Mouse (Mus musculus) heart, adult 18-20 months (tissue): ENCODE data around the gene Pik3ap1. TPM values are rescaled to one million over a fixed set of nuclear protein-coding genes. Genes with fewer than 3 reads are reported as not detected.

Source experiments
- DNase-seq, 2 experiments: peaks; one replicate each; pipeline ENCODE4 v3.0.0; 2021 to 2022; ENCODE audit warnings: mixed read lengths in 1 of 2
- total RNA-seq, 2 experiments: library from RNA; stranded (reverse); gene quantifications; 2 replicates each; pipeline ENCODE4 v1.2.3; 2021

The Pik3ap1 gene
- total RNA-seq, 2 experiments from 2014 or later: 1.0 to 2.5 TPM

DNA sequence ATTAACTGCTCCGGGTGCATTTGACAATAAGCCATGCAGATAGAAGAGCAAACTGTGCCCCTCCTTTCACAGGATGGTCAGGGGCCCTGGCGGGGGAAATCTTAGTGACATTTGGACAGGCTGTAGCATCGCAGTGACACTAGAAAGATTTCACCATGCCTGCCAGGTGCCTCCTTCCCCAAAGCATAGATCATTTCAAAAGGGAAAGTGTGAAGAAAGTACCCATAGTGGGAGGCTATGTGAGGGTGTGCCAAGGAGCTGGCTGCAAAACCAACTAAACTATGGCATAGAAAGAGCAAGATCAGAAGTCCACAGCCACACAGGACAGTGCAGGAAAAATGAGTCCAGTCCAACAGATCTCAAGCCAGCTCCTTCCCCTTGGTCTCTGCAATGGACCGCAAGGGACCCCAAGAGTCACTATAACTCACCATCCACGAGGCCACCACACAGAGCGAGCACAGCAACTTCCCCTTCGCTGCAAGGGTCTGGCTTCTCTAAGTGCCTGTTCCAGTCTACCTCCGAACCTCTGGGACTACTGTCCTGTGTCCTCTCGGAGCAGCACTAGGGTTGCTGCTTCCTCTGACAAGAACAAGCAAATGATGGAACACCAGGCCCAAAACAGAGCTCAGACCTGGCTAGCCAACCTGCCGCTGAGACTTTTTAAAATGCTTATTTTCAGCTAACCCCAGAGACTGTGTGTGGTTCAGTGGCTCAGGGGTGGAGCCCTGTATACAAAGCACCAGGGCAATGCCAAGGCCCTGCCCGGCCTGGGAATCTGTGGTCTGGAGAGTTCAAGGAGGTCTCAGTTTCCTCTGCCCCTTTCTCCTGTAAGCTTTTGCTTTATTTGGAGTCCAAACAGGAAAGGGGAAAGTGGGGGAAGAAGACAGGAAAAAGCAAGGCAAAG lies 15.1 kb downstream of the Pik3ap1 start:
- no peak for DNase-seq

DNA sequence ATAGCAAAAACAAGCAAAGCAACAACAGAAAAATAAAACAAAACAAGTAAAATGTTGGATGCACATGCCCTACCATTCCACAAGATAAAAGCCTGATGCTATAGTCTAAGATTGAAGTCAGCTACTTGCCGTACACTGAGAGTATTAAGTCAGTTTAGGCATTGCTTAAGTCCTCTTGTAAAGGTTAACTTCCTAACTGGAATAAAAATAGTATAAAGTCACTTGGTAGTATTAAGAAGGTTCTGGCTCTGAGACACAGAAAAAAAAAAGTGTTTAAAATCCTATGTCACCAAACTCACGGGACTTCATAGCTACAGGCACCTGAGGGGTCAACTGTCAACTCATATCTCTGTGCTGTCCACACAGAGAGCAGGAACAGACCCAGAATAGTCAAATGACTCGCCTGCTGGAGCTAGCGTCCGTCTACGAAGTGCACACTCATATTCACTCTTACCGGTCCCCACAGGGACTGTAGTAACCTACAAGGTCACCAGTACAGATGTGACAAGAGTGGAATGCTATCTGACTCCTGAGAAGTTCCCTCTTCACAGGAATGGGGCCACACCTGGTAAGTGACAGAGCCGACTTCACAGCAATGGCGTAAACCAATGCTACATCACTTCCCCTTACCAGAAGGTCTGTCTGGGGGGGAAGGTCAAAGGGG lies 17.9 kb downstream of the Pik3ap1 start:
- no peak for DNase-seq

DNA sequence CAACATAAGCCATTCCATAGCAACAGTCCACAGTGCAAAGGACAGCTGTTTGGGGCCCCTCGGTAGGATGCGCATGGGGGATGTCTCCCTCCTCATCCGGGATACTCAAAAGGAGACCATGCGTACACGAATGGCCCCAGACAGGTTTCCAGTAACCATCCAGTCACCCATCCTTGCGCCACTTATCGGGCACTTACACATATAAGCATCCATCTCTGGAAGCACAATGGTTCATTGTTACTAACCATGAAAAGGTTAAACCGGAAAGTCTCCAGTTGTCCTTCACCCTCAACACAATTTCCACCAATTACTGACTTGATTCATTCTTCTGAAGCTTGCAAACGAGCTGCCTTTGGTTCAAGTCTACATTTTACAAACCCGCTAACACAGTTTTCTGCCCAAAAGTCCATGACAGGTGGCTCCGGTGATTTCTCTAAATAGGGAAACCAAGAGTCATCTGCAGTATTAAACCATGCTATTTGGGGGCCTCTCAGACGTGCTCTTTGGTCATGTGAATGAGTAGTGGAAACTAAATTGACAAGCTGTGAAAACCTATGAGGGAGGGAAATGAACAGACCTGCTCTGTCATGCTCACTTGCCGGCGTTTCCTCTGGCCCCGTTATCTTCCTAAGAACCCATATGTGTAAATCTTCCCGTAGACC lies 18.6 kb downstream of the Pik3ap1 start:
- no peak for DNase-seq

DNA sequence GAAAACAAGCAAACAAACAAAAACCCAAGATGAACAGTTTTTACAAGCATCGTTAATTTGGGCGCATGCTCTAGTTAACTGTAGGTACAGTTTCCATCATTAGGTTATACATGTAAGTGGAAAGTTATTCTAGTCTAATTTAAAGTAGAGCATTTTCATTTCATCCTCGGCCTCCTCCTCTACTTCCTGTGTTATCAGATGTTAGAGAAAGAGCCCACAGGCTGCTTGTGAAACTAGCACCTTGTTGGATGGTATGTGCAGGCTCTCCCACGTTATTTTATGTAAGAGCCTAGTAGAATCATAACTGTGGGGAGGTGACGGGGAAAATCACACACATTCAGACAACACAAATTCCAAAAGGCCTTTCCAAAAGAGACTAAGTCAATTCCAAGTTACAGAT lies 19.3 kb downstream of the Pik3ap1 start:
- no peak for DNase-seq

DNA sequence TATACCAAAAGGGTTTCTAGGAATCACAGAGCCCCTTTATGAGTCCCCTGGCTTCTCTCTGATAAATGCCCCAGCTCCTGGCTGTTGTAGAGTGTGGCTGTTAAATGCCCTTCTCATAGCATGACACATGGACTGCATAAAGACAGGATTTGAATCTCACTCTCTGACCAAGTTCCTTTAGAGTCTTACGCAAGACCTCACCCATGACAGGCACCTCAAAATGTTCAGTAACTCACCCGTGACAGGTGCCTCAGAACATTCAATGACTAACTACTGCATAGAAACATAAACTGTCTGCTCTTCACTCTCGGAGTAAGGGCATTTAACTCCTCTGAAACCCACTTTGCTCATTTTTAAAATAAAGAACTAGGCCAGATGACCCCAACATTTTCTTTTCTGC lies 20.4 kb downstream of the Pik3ap1 start:
- no peak for DNase-seq

DNA sequence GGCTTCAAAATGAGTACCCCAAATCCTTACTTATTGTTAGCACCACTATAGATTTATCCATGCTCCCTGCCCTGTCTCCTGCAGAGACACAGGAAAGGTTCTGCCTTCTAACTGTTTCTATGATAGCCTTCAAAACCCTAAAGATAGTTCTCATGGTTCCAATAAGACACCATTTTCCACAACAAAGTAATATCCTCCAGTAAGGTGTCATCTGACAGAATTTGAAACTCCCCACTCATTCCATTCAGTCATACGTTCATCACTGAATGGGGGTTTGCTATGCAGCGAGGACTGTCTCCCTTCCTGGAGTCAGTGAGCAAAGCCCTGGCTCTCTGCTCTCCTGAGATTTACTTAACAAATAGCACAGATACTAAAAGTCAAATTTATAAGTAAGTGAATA lies 21.9 kb downstream of the Pik3ap1 start:
- no peak for DNase-seq

DNA sequence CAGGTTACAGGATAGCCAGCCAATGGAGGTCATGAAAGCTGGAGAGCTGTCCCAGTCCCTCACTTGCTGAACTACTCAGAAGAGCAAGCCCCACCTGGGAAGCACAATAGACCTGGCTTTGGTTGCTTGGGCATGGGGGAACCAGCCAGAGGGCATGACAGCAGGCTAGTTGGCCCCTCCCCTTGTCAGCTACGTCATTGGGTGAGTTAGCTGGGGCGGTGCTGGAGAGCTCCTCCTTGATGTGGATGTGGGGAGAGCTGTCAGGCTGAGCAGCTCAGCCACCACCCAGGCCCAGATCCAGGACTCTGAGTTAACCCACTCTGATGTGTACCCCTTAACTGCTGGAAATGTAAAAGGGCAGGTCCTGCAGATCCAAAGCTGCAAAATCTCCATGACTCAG lies 24.4 kb downstream of the Pik3ap1 start:
- DNase-seq: no peak

DNA sequence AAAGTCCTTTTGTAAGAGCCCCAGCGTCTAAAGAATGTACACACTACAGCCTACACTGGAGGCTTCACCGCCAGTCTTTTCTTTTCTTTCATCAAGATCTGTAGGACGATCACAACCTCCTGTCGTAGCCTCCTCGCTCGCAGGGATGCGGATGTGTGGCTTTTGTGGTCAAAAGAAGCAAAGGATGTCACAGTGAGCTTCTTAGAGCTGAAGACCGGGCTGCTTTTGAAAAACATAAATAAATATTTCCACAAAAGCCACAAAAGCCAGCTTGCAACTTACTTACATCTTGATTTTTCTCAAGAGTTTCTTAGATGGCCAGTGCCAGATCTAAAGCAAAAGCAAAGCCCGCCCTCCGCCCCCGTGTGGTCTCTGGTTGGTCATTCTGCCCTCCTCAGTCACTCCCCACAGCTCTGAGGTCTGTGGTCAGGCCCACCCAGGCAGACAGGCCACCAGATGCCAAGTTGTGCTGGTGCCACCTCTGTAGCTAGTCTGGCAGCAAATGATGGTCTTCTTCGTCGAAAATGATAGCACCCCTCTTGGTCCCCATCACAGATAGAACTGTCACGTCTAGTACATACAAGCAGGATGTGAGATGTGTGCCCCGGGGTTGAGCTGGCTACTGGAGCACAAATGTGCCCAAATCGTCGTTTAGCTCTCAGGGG lies 30.5 kb downstream of the Pik3ap1 start:
- no peak for DNase-seq

DNA sequence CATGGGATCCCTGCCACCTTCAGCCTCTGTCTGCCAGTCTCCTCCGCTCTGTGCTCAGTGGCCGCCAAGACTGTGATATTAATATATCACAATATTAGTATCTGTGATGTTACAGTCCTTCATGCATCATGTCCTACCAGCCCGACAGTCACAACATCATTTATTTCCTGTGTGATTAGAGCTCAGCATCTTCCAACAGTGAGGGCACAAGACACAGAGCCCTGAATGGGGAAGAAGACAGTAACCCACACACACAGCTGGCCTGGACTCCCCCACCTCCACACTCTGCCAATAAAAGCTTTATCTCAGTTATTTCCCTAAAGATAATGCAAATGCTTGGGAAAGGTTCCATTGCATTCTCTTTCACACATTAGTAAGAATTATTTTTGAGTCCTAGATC lies 35.3 kb downstream of the Pik3ap1 start:
- no peak for DNase-seq

DNA sequence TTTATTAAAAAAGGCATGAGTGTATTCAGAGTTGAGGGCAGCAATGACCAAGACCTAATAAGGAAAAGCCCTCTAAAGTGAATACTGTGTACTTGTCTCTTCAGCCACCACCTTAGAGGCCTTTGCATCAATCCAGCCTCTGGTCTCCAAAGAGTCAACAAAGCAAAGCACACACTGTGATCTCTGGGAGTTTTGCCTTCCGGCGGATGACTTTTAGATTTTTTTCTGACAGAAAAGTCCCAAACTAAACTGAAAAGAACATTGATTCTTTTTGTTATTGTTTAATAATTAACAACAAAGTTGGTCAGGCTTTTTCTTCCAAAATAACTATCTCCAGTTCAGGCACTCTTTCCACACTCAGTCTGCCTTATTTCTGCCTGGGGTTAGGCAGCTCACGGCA lies 36.7 kb downstream of the Pik3ap1 start:
- no peak for DNase-seq

DNA sequence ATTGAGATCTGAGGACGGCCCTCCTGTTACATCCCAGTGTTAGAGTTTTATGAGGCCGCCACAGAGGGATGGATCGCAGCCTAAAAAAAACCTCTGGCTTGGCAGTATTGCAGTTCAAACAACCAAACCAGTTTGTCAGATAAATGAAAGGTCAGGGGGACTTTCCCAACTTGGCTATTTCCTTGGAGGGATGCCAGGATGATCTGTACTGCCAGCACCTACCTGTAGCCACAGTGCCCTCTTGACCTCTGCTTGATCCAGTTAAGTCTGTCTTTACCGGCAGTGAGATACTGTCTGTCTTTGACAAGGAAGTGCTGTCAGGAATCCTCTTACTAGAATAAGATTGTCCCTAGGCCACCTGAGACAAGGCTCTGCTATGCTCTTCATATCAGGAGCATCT lies 37.6 kb downstream of the Pik3ap1 start:
- no peak for DNase-seq

DNA sequence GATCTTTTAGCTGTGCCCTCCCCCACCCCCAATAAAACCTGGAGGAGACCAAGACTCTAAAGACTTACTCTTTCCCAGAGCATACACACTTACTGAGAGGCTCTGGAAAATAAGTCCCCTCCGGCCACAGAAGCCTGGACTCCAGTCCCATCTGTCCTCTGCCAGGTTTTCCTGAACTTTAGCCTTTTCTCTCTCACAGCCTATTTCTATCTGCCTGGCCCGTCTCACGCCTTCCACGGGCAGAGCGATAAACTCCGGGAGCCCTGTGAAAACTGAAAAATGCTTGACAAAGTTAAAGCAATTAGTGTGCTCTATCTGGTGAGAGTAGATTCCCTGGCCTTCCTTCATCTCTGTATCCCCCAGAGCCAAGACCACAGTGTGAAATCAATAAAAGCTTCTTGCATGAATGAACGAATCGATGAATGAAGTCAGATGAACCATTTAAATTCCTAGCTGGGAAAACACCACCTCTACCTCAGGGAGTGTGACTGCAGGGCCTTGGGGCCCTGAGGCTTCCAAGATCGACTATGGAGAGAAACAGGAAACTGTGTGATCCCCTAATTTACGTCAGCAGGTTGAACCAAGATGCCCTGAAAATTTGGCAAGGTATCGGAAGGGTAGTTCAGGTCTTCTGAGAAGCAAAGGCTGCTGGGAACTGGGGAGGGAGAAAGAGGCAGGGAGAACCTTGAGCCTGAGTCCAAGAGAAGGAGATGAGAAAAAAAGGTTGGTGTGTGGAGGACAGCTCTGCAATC lies 38.6 kb downstream of the Pik3ap1 start:
- no peak for DNase-seq

DNA sequence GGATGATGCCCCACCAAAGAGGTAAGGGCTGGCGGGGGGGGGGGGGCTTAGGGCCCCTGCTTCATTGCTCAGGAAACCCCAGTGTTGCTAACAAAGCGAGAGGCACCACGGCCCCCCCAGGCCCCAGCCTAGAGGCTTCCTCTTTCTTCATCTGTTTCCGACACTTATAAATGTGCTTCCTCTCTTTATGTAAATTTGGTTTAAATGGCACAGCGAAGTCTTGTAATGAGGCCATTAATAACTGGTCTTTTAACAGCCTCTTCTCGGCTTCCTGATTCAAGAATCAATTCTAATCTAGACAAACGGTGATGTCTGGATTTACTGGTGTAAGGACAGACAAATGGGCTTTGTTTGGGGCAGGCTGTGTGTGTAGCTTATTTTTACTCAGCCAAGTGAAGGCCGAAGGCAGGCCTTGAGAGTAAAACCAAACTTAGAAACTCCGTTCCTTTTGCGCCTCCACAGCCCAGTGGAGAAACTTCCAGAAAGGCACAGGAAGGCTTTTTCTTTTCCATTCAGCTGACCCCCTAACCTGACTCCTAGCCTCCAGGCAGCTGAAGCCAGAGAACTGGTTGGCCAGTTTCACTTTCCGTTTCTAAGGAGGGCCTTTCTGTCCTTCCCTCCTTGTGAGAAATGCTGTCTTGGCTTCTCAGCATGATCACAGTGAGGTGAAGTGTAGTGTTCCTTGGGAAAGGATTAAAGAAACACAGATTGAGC lies 39.7 kb downstream of the Pik3ap1 start:
- DNase-seq: peak; percentile 67 to 78

DNA sequence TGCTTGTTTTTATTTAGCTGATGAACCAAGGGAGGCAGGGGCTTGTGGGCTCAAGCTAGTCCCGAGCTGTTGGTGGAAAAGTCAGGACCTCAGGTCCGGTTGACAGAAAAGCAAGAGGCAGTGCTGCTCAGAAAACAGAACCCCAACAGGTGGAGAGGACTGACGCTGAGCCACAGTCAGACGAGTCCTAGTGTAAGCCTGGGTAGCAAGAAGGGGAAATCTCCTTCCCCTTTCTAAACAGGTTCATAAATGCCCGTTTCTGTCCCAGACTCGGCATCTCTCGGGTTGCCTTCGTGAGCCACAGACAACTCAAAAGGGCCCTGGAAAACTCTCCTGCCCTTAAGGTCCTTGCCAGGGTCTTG lies 40.3 kb downstream of the Pik3ap1 start:
- peak in 1 of 2 experiments; percentile 32 for DNase-seq

DNA sequence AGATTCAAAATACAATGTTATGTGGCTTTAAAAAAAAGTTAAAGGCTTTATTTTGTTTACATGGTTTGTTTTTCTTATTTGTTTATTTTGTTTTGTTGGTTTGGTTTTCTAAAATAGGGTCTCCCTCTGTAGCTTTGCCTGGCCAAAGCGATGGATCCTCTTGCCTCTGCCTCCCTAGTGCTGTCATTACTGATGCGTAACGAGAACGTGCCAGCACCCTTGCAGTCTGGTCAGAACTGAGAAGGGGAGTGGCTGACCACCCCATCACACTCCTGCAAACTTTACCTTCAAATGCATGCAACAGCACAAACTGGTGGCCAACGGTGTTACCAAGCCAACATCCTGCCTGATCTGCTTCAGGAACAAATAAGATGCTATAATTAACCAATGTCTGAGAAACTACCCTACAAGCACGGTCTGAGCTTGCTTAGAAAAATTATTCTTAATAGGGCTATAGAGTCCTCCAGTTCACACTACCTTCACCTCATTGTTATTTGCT lies 42.3 kb downstream of the Pik3ap1 start:
- DNase-seq: no peak

DNA sequence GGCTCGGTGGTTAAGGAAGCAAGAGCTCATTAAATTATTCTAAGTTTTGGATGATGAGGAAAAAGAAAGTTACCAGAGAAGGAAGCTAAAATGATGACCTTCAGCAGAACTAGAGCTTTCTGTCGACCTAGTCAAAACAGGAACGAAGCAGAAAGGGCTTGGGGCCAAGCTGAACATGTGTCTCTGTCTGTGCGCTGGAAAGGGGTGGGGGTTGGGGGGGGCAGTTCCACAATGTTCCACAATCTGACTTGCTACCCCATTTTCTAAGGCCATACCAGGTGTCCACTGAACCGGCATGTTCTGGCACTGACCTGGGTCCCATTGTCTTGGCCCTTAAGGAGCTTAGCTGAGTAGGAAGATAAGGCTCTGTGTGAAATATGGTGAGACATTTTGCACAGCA lies 43.2 kb downstream of the Pik3ap1 start:
- DNase-seq: peak in 1 of 2 experiments; percentile 61

DNA sequence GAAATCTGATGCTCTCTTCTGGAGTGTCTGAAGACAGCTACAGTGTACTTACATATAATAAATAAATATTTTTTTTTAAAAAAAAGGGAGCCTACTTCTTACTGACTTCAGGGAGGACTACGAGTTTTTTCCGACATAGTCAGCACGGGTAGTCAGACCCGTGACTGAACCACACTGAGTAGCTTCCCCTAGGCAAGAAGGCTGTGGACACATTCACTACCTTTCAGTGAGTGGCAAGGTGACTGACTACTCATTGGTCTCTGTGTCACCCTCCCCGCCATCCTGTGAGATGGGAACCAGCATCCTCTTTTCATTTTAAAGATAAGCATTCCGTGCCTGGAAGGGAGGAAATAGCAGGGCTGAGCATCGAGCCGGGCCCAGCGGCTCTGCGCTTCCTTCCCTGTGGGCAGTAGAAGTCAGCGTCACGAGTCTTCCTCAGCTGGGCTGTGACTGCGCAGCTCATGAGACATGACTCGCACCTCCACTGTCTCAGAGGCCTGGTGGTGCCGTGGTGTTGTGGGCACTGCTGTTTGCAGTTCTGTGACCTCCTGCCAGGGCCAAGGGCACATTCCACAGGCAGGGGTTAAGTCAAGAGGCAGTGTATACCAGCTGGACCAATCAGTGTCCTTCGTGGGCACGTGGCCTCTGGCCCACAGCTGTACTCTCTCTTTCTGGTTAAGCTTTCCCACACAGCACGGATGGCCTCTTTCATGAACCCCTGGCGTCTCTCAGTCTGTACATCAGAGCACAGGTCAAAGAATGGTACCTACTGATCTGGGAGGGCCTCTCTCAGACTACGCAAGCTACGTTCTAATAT lies 45.7 kb downstream of the Pik3ap1 start:
- peak; percentile 32 to 73 for DNase-seq

DNA sequence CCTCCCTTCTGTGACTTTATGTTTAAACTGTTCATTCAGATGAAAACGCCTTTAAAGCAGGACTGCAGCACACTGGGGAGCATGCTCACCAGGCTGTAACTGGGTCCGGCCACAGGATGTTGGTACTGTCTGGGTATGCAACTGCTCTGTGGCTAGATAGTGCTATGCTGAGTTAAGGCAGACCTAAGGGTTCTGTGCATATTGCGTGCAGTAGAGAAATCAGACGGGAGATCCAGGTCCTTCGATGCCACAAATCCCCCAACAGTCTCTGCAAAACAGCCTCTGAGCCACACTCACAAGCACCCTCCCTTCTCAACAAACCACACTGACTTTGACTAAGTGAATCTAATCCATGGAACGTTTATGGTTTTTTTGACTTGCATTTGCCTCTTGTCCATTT lies 46.5 kb downstream of the Pik3ap1 start:
- no peak for DNase-seq

DNA sequence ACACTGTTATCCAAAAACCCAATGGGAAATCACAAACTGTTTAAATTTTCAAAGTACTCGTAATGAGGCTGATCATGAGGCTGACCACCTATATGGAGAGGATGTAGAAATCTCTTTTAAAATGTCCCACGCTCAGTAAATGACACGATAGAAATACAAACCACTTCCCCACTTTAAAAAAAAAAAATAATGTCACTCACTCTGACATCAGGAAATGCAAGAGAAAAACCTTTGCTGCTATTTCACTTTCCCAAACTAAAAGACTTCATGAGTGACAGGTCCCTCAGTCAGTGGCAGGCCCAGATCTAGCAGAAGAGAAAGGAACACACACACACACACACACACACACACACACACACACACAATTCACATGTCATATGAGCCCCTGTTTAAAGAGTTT lies 49.2 kb downstream of the Pik3ap1 start:
- no peak for DNase-seq

DNA sequence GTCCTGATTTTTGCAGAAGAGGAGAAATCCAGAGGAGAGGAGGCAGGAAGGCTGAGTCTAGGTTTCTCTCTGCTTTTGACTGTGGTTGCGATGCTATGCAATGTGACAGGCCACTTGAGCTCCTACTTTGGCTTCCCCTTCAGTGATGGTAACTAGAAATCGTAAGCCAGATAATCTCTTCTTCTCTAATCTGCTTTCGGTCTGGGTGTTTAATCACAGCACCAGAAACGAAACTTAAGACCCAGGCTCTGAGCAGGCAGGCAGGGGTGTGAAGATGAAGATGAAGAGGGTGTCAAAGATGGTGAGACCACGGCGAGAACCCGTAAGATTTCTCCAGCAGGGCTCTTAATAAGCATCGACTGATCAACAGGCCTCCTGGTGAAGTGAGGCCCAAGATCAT lies 51.9 kb downstream of the Pik3ap1 start:
- DNase-seq: no peak
